Mouse (Mus musculus) testis, postnatal 10 days (tissue): ENCODE measurements at regions not wholly inside any gene's neighbourhood (a gene's known extent, or its start where the extent isn't known, plus 50 kb on each side); places are given as distances from the start of the nearest gene placed in this dataset.

Source experiments
- DNase-seq: peaks from one replicate; pipeline ENCODE4 v3.0.0; 2021; ENCODE audit warnings: low spot score

- no peak for DNase-seq
Measured at GRCm38 (mm10) chr10:37321171-37321570, 182.5 kb upstream of the Marcks start.

DNA sequence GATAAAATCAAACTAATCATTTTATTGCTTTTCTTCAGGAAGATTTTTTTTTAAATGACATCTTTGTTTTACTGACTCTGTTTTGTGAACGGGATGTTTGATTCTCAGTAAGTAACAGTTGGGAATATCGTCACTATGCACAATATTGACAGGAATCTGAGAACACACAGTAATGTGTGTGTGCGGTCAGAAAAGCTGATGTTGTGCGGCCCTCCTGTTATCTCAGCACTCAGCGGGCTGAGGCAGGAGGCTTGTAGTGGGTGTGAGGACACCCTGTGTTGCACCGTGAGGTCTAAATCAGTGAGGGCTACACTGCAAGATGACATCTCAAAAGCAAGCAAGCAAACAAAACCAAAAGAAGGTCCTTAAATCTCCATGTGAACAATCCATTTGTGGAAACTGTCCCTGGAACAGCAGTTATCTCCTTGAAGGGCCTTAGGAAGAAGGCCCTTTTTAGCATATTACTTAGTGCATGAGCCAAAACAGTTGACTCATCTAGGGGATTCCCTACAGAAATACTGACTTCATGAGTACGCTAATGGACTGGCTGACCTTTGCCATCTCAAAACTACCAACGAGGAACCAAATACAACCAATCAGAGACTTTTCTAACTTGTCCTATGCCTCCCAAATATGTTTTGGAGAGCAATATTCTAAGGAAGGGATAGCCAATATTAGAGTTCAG lies 181.2 kb upstream of the Marcks start:
- DNase-seq, result no peak

- no peak for DNase-seq
Measured at GRCm38 (mm10) chr10:37316701-37317100, 178.0 kb upstream of the Marcks start.

DNA sequence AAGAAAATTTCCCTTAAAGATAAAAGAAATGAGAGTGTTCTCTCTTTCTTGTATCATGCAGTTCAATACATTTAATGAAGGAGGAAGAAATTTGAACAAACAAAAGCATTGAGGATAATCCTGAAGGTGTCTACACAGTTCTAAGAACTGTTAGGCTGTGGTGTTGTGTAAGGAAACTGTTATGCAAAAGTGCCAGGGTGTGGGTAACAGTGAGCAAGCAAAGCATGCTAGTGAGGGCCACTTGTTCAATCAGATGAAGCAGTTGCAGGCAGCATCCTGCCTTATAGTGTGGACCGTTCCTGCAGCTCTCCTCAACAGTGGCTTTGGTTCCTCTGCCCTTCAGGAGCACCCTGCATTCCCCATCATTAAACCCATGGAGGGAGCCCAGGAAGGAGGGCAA lies 177.1 kb upstream of the Marcks start:
- DNase-seq, result no peak

GRCm38 (mm10) chr10:37314746-37315430 lies 176.2 kb upstream of the Marcks start:
- no peak for DNase-seq

DNA sequence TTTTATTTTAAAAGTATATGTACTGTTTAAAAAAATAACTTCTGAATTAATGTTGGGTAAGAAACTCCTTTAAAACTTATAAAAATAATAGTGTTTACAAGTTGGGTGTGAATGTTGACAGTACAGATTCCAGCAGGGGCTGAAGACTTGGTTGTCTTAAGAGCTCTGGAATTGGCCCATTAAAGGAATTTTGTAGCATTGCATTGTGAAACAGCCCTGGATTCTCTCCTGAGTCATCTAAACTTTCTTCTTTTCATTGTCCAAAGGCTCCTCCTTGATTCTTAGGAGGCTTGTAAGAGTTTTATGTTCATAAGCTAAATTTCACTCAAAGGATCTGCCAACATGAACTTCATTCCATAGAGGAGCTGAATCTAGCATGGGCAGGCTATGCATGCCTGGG lies 174.7 kb upstream of the Marcks start:
- DNase-seq, result no peak

DNA sequence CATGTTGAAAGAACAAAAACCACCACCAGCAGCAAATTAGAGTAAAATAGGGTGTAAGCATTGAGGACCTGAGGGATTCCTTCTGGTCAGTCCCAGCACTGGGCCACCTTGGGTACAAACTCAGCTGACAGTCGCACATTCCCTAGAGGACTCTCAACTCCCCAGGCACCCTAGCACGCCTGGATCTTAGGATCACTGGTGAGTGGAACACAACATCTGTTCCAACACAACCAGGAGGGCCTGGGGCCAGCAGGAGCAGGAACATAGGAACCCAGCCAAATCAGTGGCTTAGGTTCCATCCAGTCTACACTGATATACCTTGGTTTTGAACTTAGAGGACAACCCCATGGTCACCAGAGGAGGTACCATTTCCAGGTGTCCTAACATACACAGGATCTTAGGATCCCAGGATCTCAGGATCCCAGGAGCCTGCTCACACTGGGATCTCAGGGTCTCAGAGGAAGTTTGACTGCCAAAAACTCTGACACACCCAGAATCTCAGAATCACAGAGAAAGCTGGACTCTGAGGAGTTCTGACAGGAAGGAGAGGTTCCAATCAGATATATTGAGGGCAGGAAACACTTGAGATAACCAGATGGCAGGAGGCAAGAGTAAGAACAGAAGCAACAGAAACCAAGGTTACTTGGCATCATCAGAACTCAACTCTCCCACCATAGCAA lies 171.7 kb upstream of the Marcks start:
- DNase-seq, result no peak

DNA sequence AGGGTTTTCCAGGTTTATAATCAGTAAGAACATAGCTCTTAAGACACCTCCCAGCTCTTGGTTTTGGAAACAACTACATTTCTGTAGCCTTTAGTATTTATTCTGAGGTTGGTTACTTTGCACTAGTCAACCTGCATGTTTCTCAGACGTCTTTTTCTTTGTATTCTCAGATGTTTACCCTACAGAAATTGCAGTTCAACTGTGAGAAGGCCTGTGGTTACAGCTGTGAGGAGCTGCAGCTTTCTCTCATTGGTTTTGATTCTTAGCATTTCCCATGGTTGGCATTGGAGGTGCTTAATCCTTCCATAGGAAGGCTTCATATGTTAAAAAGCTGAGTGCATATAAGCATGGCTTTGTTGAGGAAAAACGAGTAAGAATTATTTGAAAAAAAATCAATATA lies 165.9 kb upstream of the Marcks start:
- no peak for DNase-seq

GRCm38 (mm10) chr10:37300181-37300889 lies 161.6 kb upstream of the Marcks start:
- no peak for DNase-seq

- DNase-seq, result no peak
Measured at GRCm38 (mm10) chr10:37298689-37299421, 160.1 kb upstream of the Marcks start.

GRCm38 (mm10) chr10:37294231-37294630 lies 155.5 kb upstream of the Marcks start:
- DNase-seq, result no peak

DNA sequence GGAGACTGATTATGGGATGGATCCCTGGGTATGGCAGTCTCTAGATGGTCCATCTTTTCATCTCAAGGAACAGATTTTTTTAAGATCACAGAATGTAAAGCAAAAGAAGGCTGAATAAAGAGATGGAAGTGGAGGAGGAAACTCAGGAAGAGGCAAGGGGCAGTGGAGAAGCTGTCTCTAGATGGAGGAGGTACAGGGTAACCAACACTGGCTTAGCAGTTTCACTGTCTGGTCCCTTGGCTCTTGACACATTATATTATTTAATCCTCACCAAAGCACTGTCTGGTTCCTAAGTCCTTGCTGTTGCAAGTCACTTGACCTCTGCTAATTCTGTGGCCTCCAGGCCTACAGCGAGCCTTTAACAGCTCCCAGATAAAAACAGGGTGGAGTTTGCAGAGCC lies 154.6 kb upstream of the Marcks start:
- no peak for DNase-seq

- no peak for DNase-seq
Measured at GRCm38 (mm10) chr10:37291639-37292495, 153.1 kb upstream of the Marcks start.

DNA sequence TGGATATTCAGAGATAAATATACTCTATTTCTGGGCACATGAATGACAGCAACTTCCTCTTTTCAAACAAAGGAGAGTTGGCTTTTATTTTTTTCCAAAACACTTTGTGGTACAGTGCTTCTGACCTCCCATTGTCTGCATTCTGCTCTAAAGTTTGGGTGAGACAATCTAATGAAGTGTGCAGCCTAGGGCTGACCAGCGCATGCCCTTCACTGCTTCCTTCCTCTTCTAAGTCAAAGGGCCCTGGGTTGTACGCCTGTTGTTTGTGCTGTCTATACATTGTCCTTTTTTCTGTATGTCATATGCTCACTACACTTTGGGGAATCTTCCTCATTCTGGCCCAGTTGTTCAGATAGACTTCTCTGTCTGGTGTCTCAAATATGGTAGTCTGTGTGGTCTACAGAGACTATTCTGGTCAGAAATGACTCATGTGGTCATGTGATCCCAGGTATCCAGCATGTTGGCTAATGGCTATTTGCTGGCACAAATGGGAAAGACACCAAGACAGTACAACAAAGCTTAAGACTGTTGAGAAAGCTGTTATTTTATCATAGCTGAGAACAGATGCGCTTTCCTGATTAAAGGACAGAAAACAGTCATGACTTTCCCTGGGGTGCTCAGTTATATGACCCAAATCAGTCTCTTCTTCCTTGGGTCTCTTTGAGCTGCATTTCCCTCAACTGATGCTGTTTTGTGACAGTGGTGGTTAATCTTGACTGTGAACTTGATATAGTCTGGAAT lies 151.4 kb upstream of the Marcks start:
- no peak for DNase-seq

- no peak for DNase-seq
Measured at GRCm38 (mm10) chr10:37286305-37286704, 147.6 kb upstream of the Marcks start.

- no peak for DNase-seq
Measured at GRCm38 (mm10) chr10:37282951-37283350, 144.2 kb upstream of the Marcks start.

- no peak for DNase-seq
Measured at GRCm38 (mm10) chr10:37280823-37281222, 142.1 kb upstream of the Marcks start.

DNA sequence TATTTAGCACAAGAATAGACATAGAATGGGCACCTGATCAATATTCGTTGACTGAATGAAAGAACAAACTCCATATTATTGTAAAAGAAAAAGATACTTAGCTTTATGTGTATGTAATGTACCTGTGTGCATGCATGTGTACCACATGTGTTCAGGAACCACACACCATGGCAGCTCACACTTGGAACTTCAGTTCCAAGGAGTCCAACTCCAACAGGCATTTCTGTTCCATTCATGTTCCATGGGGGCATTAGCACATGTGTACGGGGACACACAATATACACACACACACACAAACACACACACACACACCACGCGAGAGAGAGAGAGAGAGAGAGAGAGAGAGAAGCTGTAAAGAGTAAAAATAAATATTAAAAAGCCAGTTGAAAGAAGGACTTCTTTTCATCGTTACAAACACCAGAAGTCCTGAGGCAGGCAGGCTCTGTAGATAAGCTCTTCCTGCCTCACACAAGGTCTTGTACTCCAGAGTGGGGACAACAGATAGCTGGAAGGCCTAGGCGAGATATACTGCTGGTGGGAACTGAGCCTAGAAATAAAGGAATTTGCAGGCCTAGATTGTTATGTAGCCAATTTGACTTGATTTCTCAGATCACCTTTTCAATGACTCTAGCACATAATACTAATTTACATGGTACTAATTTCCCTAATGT lies 141.6 kb upstream of the Marcks start:
- DNase-seq, result no peak

GRCm38 (mm10) chr10:37279316-37279715 lies 140.6 kb upstream of the Marcks start:
- DNase-seq, result no peak

DNA sequence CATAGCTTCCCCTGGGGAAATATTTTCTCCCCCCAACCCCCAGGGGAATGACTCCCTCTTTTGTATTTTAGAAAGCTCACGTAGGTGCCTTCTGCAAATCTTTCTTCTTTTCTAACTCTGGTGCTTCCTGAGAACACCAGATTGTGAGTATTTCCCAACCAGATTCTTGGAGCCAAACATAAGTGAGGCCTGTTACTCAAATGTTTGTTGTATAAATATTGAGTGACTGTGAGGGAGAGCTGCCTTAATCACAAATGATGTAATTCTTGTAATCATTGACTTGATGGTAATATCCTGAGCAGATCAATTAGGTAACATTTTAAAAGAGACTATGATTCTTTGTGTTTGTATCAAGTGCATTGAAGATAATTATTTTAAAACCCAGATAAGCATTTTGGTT lies 137.1 kb upstream of the Marcks start:
- no peak for DNase-seq
